Mouse (Mus musculus) thymus, adult 2 months (tissue): Measurements from ENCODE around the gene Mthfsd.

Experiments used
- CTCF ChIP-seq: fragments of 200-500 bp; IDR thresholded peaks from 2 replicates; pipeline ENCODE4 v1.5.1; 2012; ENCODE audit warnings: mild to moderate bottlenecking, control low read depth, low read length, moderate library complexity, borderline replicate concordance; ENCODE audit not compliant: control insufficient read depth, poor library complexity, insufficient read depth; ENCODE audit errors: extremely low read depth
- POLR2A ChIP-seq: fragments of 200-500 bp; IDR thresholded peaks from 2 replicates; pipeline ENCODE4 v1.6.1; 2012; ENCODE audit warnings: mild to moderate bottlenecking, low read length, control low read depth, moderate library complexity; ENCODE audit not compliant: control insufficient read depth, poor library complexity, insufficient read depth; ENCODE audit errors: extremely low read depth

GRCm38 (mm10) chr8:121116591-121117185 lies 8.5 kb upstream of the Mthfsd start:
- TF ChIP-seq POLR2A = no peak
- no peak for TF ChIP-seq CTCF
